Mouse (Mus musculus): Measurements from ENCODE around the gene Usf2.

GRCm38 (mm10) chr7:30908277-30908991 lies 48.2 kb downstream of the Usf2 start:
- no peak for TF ChIP-seq CTCF (conservative IDR thresholded peaks at IDR 0.05 in 1 of 2, IDR thresholded peaks at IDR 0.05 in 1 of 2; ENCODE audit: low read depth in 2 of 2, low read length in 2 of 2)
- no peak for TF ChIP-seq TCF12 (IDR thresholded peaks at IDR 0.05; ENCODE audit: low read depth, low read length)

Measured in CH12.LX (cell line).